Mouse (Mus musculus): ENCODE measurements around the gene Tmem59. TPM values are rescaled to one million over a fixed set of nuclear protein-coding genes. Genes with fewer than 3 reads are reported as not detected.

Tmem59 gene
- polyA plus RNA-seq, 1 experiment from 2014 or later = 473 TPM

GRCm38 (mm10) chr4:107138948-107139835, 39.0 kb upstream of the Tmem59 start:
- H3K9ac ChIP-seq (ENCODE audit: low read length) = no peak overlapping the region
- H3K4me1 ChIP-seq (replicated peaks; ENCODE audit: control insufficient read depth, insufficient read depth) = no peaks in the 10 kb centered on the region; the same call in 1 of the 2 replicates
- WGBS = 73% methylated on average over 37 of the region's 37 CpGs
- DNase-seq (ENCODE audit: low spot score) (no peak), ATAC-seq (ENCODE audit: low FRiP score, low TSS enrichment) (no peak)
- no peaks in the 10 kb centered on the region for H3K9me3 ChIP-seq (ENCODE audit: control insufficient read depth, low read length)
- 0 out of 2 replicates have a peak, but pooled peaks cover 6% of the 10 kb centered on the region for H3K36me3 ChIP-seq (ENCODE audit: control insufficient read depth, insufficient read depth, low read length)
- TF ChIP-seq CTCF (IDR thresholded peaks at IDR 0.05; ENCODE audit: low read depth) (no peak), EP300 (optimal IDR thresholded peaks at IDR 0.05) (no peak)
- no peak overlapping the region for H3K4me2 ChIP-seq (replicated peaks; ENCODE audit: low read depth)
- no peak overlapping the region for H3K27ac ChIP-seq (replicated peaks)
- no peak overlapping the region for H3K4me3 ChIP-seq (ENCODE audit: low read depth, low read length)
- H3K27me3 ChIP-seq (ENCODE audit: control insufficient read depth, insufficient read depth, low read length) = no peaks in the 10 kb centered on the region

- H3K4me2 ChIP-seq (replicated peaks; ENCODE audit: low read depth) = no peak overlapping the region
- 52% methylated on average over 13 of the region's 13 CpGs for WGBS
- no peak overlapping the region for H3K27ac ChIP-seq (replicated peaks)
- no peaks in the 10 kb centered on the region for H3K27me3 ChIP-seq (ENCODE audit: control insufficient read depth, insufficient read depth, low read length)
- DNase-seq (ENCODE audit: low spot score) = no peak
- no peak overlapping the region for H3K9ac ChIP-seq (ENCODE audit: low read length)
- 0 out of 2 replicates have a peak, but pooled peaks cover 8% of the 10 kb centered on the region for H3K36me3 ChIP-seq (ENCODE audit: control insufficient read depth, insufficient read depth, low read length)
- ATAC-seq (ENCODE audit: low FRiP score, low TSS enrichment) = no peak
- no peak overlapping the region for H3K4me3 ChIP-seq (ENCODE audit: low read depth, low read length)
- H3K4me1 ChIP-seq (replicated peaks; ENCODE audit: control insufficient read depth, insufficient read depth) = no peaks in the 10 kb centered on the region; the same call in 1 of the 2 replicates
- H3K9me3 ChIP-seq (ENCODE audit: control insufficient read depth, low read length) = no peaks in the 10 kb centered on the region
- TF ChIP-seq EP300 (optimal IDR thresholded peaks at IDR 0.05) (no peak), CTCF (IDR thresholded peaks at IDR 0.05; ENCODE audit: low read depth) (no peak)
Measured at GRCm38 (mm10) chr4:107139836-107140631, 38.2 kb upstream of the Tmem59 start.

GRCm38 (mm10) chr4:107143511-107143910, 34.7 kb upstream of the Tmem59 start:
- H3K9ac ChIP-seq (ENCODE audit: low read length) = no peak overlapping the region
- DNase-seq (ENCODE audit: low spot score) (no peak), ATAC-seq (ENCODE audit: low FRiP score, low TSS enrichment) (no peak)
- no peak overlapping the region for H3K27ac ChIP-seq (replicated peaks)
- H3K4me3 ChIP-seq (ENCODE audit: low read depth, low read length) = no peak overlapping the region
- H3K27me3 ChIP-seq (ENCODE audit: control insufficient read depth, insufficient read depth, low read length) = no peaks in the 10 kb centered on the region
- no peaks in the 10 kb centered on the region; the same call in 1 of the 2 replicates for H3K4me1 ChIP-seq (replicated peaks; ENCODE audit: control insufficient read depth, insufficient read depth)
- TF ChIP-seq EP300 (optimal IDR thresholded peaks at IDR 0.05) (no peak), CTCF (IDR thresholded peaks at IDR 0.05; ENCODE audit: low read depth) (no peak)
- H3K36me3 ChIP-seq (ENCODE audit: control insufficient read depth, insufficient read depth, low read length) = peaks cover 11% of the 10 kb centered on the region; the same call in 1 of the 2 replicates
- no peak overlapping the region for H3K4me2 ChIP-seq (replicated peaks; ENCODE audit: low read depth)
- 84% methylated on average over 8 of the region's 8 CpGs for WGBS
- H3K9me3 ChIP-seq (ENCODE audit: control insufficient read depth, low read length) = no peaks in the 10 kb centered on the region

- DNase-seq (ENCODE audit: low spot score) = no peak
- H3K27ac ChIP-seq (replicated peaks) = no peak overlapping the region
- no peaks in the 10 kb centered on the region for H3K4me1 ChIP-seq (replicated peaks; ENCODE audit: control insufficient read depth, insufficient read depth)
- no peak for ATAC-seq (ENCODE audit: low FRiP score, low TSS enrichment)
- no peaks in the 10 kb centered on the region for H3K9me3 ChIP-seq (ENCODE audit: control insufficient read depth, low read length)
- peaks cover 4% of the 10 kb centered on the region; the same call in 1 of the 2 replicates for H3K36me3 ChIP-seq (ENCODE audit: control insufficient read depth, insufficient read depth, low read length)
- 86% methylated on average over 6 of the region's 6 CpGs for WGBS
- H3K27me3 ChIP-seq (ENCODE audit: control insufficient read depth, insufficient read depth, low read length) = no peaks in the 10 kb centered on the region
- no peak overlapping the region for H3K4me3 ChIP-seq (ENCODE audit: low read depth, low read length)
- TF ChIP-seq EP300 (optimal IDR thresholded peaks at IDR 0.05) = no peak
- H3K4me2 ChIP-seq (replicated peaks; ENCODE audit: low read depth) = no peak overlapping the region
- H3K9ac ChIP-seq (ENCODE audit: low read length) = no peak overlapping the region
Measured at GRCm38 (mm10) chr4:107150991-107151390, 27.2 kb upstream of the Tmem59 start.

GRCm38 (mm10) chr4:107152571-107152970, 25.6 kb upstream of the Tmem59 start:
- no peak overlapping the region for H3K4me2 ChIP-seq (replicated peaks; ENCODE audit: low read depth)
- H3K36me3 ChIP-seq (ENCODE audit: control insufficient read depth, insufficient read depth, low read length) = peaks cover 4% of the 10 kb centered on the region; the same call in 1 of the 2 replicates
- no peaks in the 10 kb centered on the region for H3K4me1 ChIP-seq (replicated peaks; ENCODE audit: control insufficient read depth, insufficient read depth)
- no peak overlapping the region for H3K4me3 ChIP-seq (ENCODE audit: low read depth, low read length)
- H3K27me3 ChIP-seq (ENCODE audit: control insufficient read depth, insufficient read depth, low read length) = no peaks in the 10 kb centered on the region
- H3K9ac ChIP-seq (ENCODE audit: low read length) = no peak overlapping the region
- no peak for TF ChIP-seq CTCF (IDR thresholded peaks at IDR 0.05; ENCODE audit: low read depth)
- TF ChIP-seq EP300 (optimal IDR thresholded peaks at IDR 0.05) = no peak
- no peaks in the 10 kb centered on the region for H3K9me3 ChIP-seq (ENCODE audit: control insufficient read depth, low read length)
- ATAC-seq (ENCODE audit: low FRiP score, low TSS enrichment) (no peak), DNase-seq (ENCODE audit: low spot score) (no peak)
- 63% methylated on average over 8 of the region's 8 CpGs for WGBS
- H3K27ac ChIP-seq (replicated peaks) = no peak overlapping the region
